In the genomic region with DNA sequence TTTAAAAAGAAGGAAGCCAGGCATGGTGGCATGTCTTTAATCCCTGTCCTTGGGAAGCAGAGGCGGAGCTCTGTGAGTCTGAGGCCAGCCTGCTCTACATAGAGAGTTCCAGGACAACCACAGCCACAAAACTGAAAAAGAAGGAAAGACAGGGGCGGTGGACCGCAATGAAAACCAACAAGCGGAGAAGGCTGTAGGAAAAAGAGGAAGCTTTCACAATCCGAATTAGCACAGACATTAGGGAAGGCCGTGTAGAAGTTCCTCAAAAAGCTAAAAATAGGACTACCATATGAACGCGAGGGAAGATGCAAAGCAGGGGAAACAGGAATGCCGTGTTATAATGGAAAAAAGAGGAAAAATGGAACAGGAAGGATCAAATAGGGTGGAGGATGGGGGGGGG, we compare ENCODE assay signal across 32 mouse cellular contexts. TPM values are rescaled to one million over a fixed set of nuclear protein-coding genes. Genes with fewer than 3 reads are reported as not detected.
DNase-seq lines count a peak whose midpoint lies in the region; ATAC-seq and TF ChIP-seq lines count a peak whose summit lies in the region.
"Had no signal": no experiment of that assay in that cellular context is flagged by ENCODE, and none has a peak within 500 bp of the region (broad histone marks: within the 10 kb centered on the region; RNA-seq: fewer than 3 reads in every experiment).

No protein-coding gene starts in this region.

- 88% methylated on average over 9 of the region's 9 CpGs for WGBS in forebrain, embryonic 12.5 days
- 89% methylated on average over 9 of the region's 9 CpGs for WGBS in cerebellum, adult 2 months

- peaks cover 16% of the 10 kb centered on the region for H3K4me1 ChIP-seq in bone marrow macrophage, adult 2 months (ENCODE audit: control insufficient read depth, insufficient read depth, low read length)
- H3K4me1 ChIP-seq in forebrain, embryonic 12.5 days = no peaks in the 10 kb centered on the region
- no peaks in the 10 kb centered on the region for H3K4me1 ChIP-seq in cerebellum, adult 2 months (ENCODE audit: control insufficient read depth, insufficient read depth, low read length)
- H3K4me1 ChIP-seq: forebrain, embryonic 10.5 days; heart, embryonic 12.5 days; heart, embryonic 15.5 days; hindbrain, embryonic 12.5 days; hindbrain, embryonic 15.5 days had no signal

- no peak overlapping the region for H3K4me2 ChIP-seq in forebrain, embryonic 12.5 days
- H3K4me2 ChIP-seq: heart, embryonic 12.5 days; heart, embryonic 15.5 days; hindbrain, embryonic 12.5 days; hindbrain, embryonic 15.5 days had no signal

- no peak for TF ChIP-seq POLR2A in bone marrow macrophage, adult 2 months (IDR thresholded peaks at IDR 0.05; ENCODE audit: borderline replicate concordance, low read depth, low read length)
- TF ChIP-seq POLR2A in cerebellum, adult 2 months (IDR thresholded peaks at IDR 0.05; ENCODE audit: borderline replicate concordance, insufficient read depth, low read length) = no peak

- H3K27ac ChIP-seq in bone marrow macrophage, adult 2 months (ENCODE audit: insufficient read depth, low read depth, low read length) = peak overlapping the region; percentile 5
- no peak overlapping the region for H3K27ac ChIP-seq in forebrain, embryonic 12.5 days
- no peak overlapping the region for H3K27ac ChIP-seq in cerebellum, adult 2 months (ENCODE audit: insufficient read depth, low read length)
- H3K27ac ChIP-seq: forebrain, embryonic 10.5 days; gastrocnemius, adult 2 months; heart, embryonic 15.5 days; hindbrain, embryonic 12.5 days; hindbrain, embryonic 15.5 days had no signal

- intact Hi-C loops in heart, postnatal 25 days (cut with DNase I) = no loop called here

- peak; percentile 27 to 63; a peak in 3 of 4 replicates for ATAC-seq in hematopoietic stem cell, adult 5-6 weeks (replicated peaks in 1 of 2; ENCODE audit: insufficient read depth in 1 of 2, low FRiP score in 2 of 2, low TSS enrichment in 1 of 2, low read depth in 1 of 2, poor library complexity in 2 of 2, severe bottlenecking in 2 of 2)
- ATAC-seq in megakaryocyte progenitor cell, adult 5-6 weeks (replicated peaks; ENCODE audit: poor library complexity) = peak; percentile 85
- ATAC-seq in forebrain, embryonic 12.5 days (ENCODE audit: low FRiP score) = no peak
- ATAC-seq: CD4-positive, CD25-positive, alpha-beta regulatory T cell, adult 4 months; forebrain, embryonic 14.5 days; forebrain, postnatal 0 days; intestine, postnatal 0 days; Patski had no signal

- H3K9ac ChIP-seq in forebrain, embryonic 12.5 days = no peak overlapping the region
- H3K9ac ChIP-seq: forebrain, postnatal 0 days; heart, embryonic 12.5 days; heart, embryonic 15.5 days; hindbrain, embryonic 12.5 days; hindbrain, embryonic 15.5 days had no signal

- TF ChIP-seq CTCF in bone marrow macrophage, adult 2 months (IDR thresholded peaks at IDR 0.05; ENCODE audit: low read depth, low read length) = no peak
- no peak for TF ChIP-seq CTCF in cerebellum, adult 2 months (IDR thresholded peaks at IDR 0.05; ENCODE audit: borderline replicate concordance, insufficient read depth, low read depth, low read length)

- H3K4me3 ChIP-seq in bone marrow macrophage, adult 2 months (ENCODE audit: insufficient read depth, low read length) = no peak overlapping the region
- H3K4me3 ChIP-seq in forebrain, embryonic 12.5 days (replicated peaks) = no peak overlapping the region
- H3K4me3 ChIP-seq in cerebellum, adult 2 months (replicated peaks; ENCODE audit: insufficient read depth, low read depth, low read length) = no peak overlapping the region
- H3K4me3 ChIP-seq: forebrain, embryonic 10.5 days; gastrocnemius, adult 2 months; heart, embryonic 12.5 days; heart, embryonic 15.5 days; hindbrain, embryonic 12.5 days; hindbrain, embryonic 15.5 days had no signal

- no peaks in the 10 kb centered on the region for H3K36me3 ChIP-seq in forebrain, embryonic 12.5 days (replicated peaks)
- H3K36me3 ChIP-seq: forebrain, embryonic 10.5 days; heart, embryonic 12.5 days; heart, embryonic 15.5 days; hindbrain, embryonic 12.5 days; hindbrain, embryonic 15.5 days had no signal

- peaks cover 3% of the 10 kb centered on the region; the same call in 1 of the 2 replicates for H3K27me3 ChIP-seq in forebrain, embryonic 12.5 days
- H3K27me3 ChIP-seq in cerebellum, adult 2 months (ENCODE audit: control insufficient read depth, insufficient read depth, low read length) = no peaks in the 10 kb centered on the region
- H3K27me3 ChIP-seq: hindbrain, embryonic 15.5 days; Patski had no signal

- DNase-seq in 416B (ENCODE audit: low read depth) = peak; percentile 32
- DNase-seq in heart, postnatal 25 days (ENCODE audit: low spot score) = no peak
- DNase-seq in retina, embryonic 14.5 days (ENCODE audit: low spot score) = no peak
- no peak for DNase-seq in cerebellum, adult 2 months
- DNase-seq: adrenal gland, postnatal 10 days; cerebellum, adult 11-12 months; cerebellum, adult 9-10 months; cerebellum, postnatal 25 days; forebrain, postnatal 0 days; gastrocnemius, adult 2 months; gastrocnemius, postnatal 14 days; heart, postnatal 10 days; heart, postnatal 4 days had no signal

- H3K9me3 ChIP-seq in forebrain, embryonic 12.5 days = no peaks in the 10 kb centered on the region
- H3K9me3 ChIP-seq: forebrain, embryonic 10.5 days; heart, embryonic 12.5 days; heart, embryonic 15.5 days; hindbrain, embryonic 12.5 days; hindbrain, embryonic 15.5 days had no signal

RNA-seq across cellular contexts. Expression of a gene that starts 4.8 kb away (rescaled TPM):
- 1.0 and 1.3 TPM in 2 replicates for polyA plus RNA-seq in bone marrow macrophage, adult 2 months (2012; ENCODE audit: insufficient read depth, insufficient read length, missing spikeins)
- total RNA-seq in hematopoietic stem cell, adult 5-6 weeks (2017) = not detected in 2 replicates
- total RNA-seq in megakaryocyte progenitor cell, adult 5-6 weeks (2015) = 0.07 TPM in 1 of 2 replicates, not detected in the other
- total RNA-seq in megakaryocyte progenitor cell, adult 5-6 weeks (2017) = not detected in 2 replicates
- 1 to 10 TPM; 2.2 to 3.0 TPM for total RNA-seq in heart, postnatal 25 days (2021)
- polyA plus RNA-seq in forebrain, embryonic 12.5 days (2016; fragmentation: Nextera tagmentation; extraction: Ambion mirVana) = 88.9 and 95.5 TPM in 2 replicates
- 39.6 and 46.5 TPM in 2 replicates for polyA plus RNA-seq in cerebellum, adult 2 months (2012; rRNA removed)

RNA-seq across cellular contexts. Expression of a gene that starts 24.6 kb away (rescaled TPM):
- 3.0 and 3.9 TPM in 2 replicates for polyA plus RNA-seq in bone marrow macrophage, adult 2 months (2012; ENCODE audit: insufficient read depth, insufficient read length, missing spikeins)
- total RNA-seq in hematopoietic stem cell, adult 5-6 weeks (2017) = not detected in 2 replicates
- total RNA-seq in megakaryocyte progenitor cell, adult 5-6 weeks (2015) = not detected in 2 replicates
- total RNA-seq in megakaryocyte progenitor cell, adult 5-6 weeks (2017) = not detected in 2 replicates
- 1,000 to 10,000 TPM; 5,192 to 5,215 TPM for total RNA-seq in heart, postnatal 25 days (2021)
- polyA plus RNA-seq in forebrain, embryonic 12.5 days (2016; fragmentation: Nextera tagmentation; extraction: Ambion mirVana) = 18.8 and 22.3 TPM in 2 replicates
- polyA plus RNA-seq in cerebellum, adult 2 months (2012; rRNA removed) = 196 and 220 TPM in 2 replicates
- polyA plus RNA-seq: CD4-positive, CD25-positive, alpha-beta regulatory T cell, adult 4 months had no signal

RNA-seq across cellular contexts. Expression of a gene that starts 24.6 kb away (rescaled TPM):
- not detected in 2 replicates for polyA plus RNA-seq in bone marrow macrophage, adult 2 months (2012; ENCODE audit: insufficient read depth, insufficient read length, missing spikeins)
- total RNA-seq in hematopoietic stem cell, adult 5-6 weeks (2017) = not detected in 2 replicates
- total RNA-seq in megakaryocyte progenitor cell, adult 5-6 weeks (2015) = not detected in 2 replicates
- not detected in 2 replicates for total RNA-seq in megakaryocyte progenitor cell, adult 5-6 weeks (2017)
- under 1 TPM in 1 of 2 experiments, not detected in 1; 0.75 TPM for total RNA-seq in heart, postnatal 25 days (2021)
- polyA plus RNA-seq in forebrain, embryonic 12.5 days (2016; fragmentation: Nextera tagmentation; extraction: Ambion mirVana) = not detected in 2 replicates
- 1.6 and 1.7 TPM in 2 replicates for polyA plus RNA-seq in cerebellum, adult 2 months (2012; rRNA removed)
- total RNA-seq: adrenal gland, adult 18-20 months; adrenal gland, postnatal 4 days; gastrocnemius, postnatal 14 days; heart, adult 18-20 months had no signal
- polyA plus RNA-seq: C2C12; CD4-positive, CD25-positive, alpha-beta regulatory T cell, adult 4 months; embryonic facial prominence, embryonic 14.5 days; forebrain, embryonic 10.5 days; intestine, embryonic 14.5 days; intestine, postnatal 0 days; Patski had no signal

Comparison
In these comparisons a context has a peak if more than half of its experiments do, and no peak if none do; other contexts are left out.
1. RNA of a gene that starts 24.6 kb away (total RNA-seq): 5,192 to 5,215 TPM in heart, postnatal 25 days; not detected in hematopoietic stem cell, adult 5-6 weeks and not detected in megakaryocyte progenitor cell, adult 5-6 weeks; every median in the first group is over 1,000 times any median in the second.